26 mouse cellular contexts compared by ENCODE assay signal in the genomic region with DNA sequence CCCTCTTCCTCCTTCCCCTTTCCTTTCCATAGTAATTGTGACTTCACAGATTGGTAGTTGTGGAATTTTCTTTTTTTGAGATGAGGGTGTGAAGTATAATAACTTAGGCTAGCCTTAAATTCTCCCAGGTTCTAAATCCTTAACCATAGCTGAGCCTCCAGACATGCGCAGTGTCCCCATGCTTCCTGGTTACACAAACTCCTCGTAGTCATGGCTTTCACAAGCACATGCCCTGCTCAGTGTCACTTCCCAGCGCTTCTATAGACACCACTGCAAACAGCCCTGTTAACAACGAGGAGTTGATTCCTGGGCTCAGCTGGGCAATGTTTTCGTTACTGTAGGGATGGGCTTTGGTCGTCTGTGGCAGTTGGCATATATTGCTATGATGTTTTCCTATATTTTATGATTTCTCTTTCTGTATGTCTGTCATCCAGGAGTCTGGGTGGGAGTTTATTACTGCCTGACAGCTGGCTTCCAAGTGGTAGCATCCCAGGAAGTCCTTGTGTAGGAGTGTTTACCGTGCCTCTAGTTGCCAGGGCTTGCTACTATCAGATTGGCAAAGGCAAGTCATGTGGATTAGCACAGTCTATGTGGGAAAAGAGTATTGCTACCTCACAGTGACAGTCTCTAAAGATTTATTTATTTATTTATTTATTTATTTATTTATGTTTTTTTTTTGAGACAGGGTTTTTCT. TPM values are rescaled to one million over a fixed set of nuclear protein-coding genes. Genes with fewer than 3 reads are reported as not detected.
A peak's percentile ranks its signal among the peaks of the same experiment; 100 is the strongest.
DNase-seq lines count a peak whose midpoint lies in the region; ATAC-seq and TF ChIP-seq lines count a peak whose summit lies in the region.
"Had no signal": no experiment of that assay in that cellular context is flagged by ENCODE, and none has a peak within 500 bp of the region (broad histone marks: within the 10 kb centered on the region; RNA-seq: fewer than 3 reads in every experiment).

No protein-coding gene starts in this region.

- H3K9me3 ChIP-seq in midbrain, embryonic 11.5 days (ENCODE audit: control insufficient read depth, low read length), result no peaks in the 10 kb centered on the region
- no peaks in the 10 kb centered on the region for H3K9me3 ChIP-seq in midbrain, embryonic 16.5 days (replicated peaks; ENCODE audit: control insufficient read depth, low read length, poor library complexity, severe bottlenecking)
- H3K9me3 ChIP-seq: embryonic facial prominence, embryonic 12.5 days; forebrain, embryonic 12.5 days; hindbrain, embryonic 12.5 days; limb, embryonic 12.5 days; liver, embryonic 13.5 days; midbrain, embryonic 10.5 days; neural tube, embryonic 15.5 days had no signal

- no peak overlapping the region for H3K9ac ChIP-seq in midbrain, embryonic 11.5 days (ENCODE audit: low read length)
- no peak overlapping the region for H3K9ac ChIP-seq in midbrain, embryonic 16.5 days (ENCODE audit: low read depth, low read length)
- H3K9ac ChIP-seq: embryonic facial prominence, embryonic 12.5 days; forebrain, embryonic 12.5 days; hindbrain, embryonic 12.5 days; limb, embryonic 12.5 days; liver, embryonic 13.5 days; neural tube, embryonic 15.5 days had no signal

- no peaks in the 10 kb centered on the region for H3K27me3 ChIP-seq in midbrain, embryonic 11.5 days (ENCODE audit: control insufficient read depth, insufficient read depth, low read length)
- no peaks in the 10 kb centered on the region for H3K27me3 ChIP-seq in midbrain, embryonic 16.5 days (ENCODE audit: control insufficient read depth, insufficient read depth, low read depth, low read length)
- H3K27me3 ChIP-seq: embryonic facial prominence, embryonic 12.5 days; forebrain, embryonic 12.5 days; hindbrain, embryonic 12.5 days; limb, embryonic 12.5 days; liver, embryonic 13.5 days; neural tube, embryonic 15.5 days had no signal

- H3K36me3 ChIP-seq in midbrain, embryonic 11.5 days (ENCODE audit: control insufficient read depth, insufficient read depth, low read length), result no peaks in the 10 kb centered on the region; the same call in 1 of the 2 replicates
- H3K36me3 ChIP-seq in midbrain, embryonic 16.5 days (ENCODE audit: control insufficient read depth, insufficient read depth, low read length), result peaks cover 3% of the 10 kb centered on the region; the same call in 1 of the 2 replicates
- H3K36me3 ChIP-seq: forebrain, embryonic 12.5 days; liver, embryonic 13.5 days; neural tube, embryonic 15.5 days had no signal

- H3K4me1 ChIP-seq in midbrain, embryonic 11.5 days (ENCODE audit: control insufficient read depth, insufficient read depth, low read length), result no peaks in the 10 kb centered on the region
- no peaks in the 10 kb centered on the region for H3K4me1 ChIP-seq in midbrain, embryonic 16.5 days (ENCODE audit: control insufficient read depth, insufficient read depth, low read length)
- H3K4me1 ChIP-seq: neural tube, embryonic 15.5 days had no signal

- intact Hi-C loops in gastrocnemius, adult 2 months (cut with DNase I), result no loop called here

- WGBS in midbrain, embryonic 11.5 days, result 90% methylated on average over 7 of the region's 7 CpGs
- 88% methylated on average over 7 of the region's 7 CpGs for WGBS in midbrain, embryonic 16.5 days

- ATAC-seq in midbrain, embryonic 11.5 days (ENCODE audit: low FRiP score), result no peak
- ATAC-seq in midbrain, embryonic 16.5 days, result no peak

- DNase-seq in gastrocnemius, adult 2 months, result no peak
- no peak for DNase-seq in gastrocnemius, adult 18-20 months (ENCODE audit: low spot score)
- peak; percentile 23 for DNase-seq in layer of hippocampus, adult 11-12 months (ENCODE audit: low spot score)
- DNase-seq in layer of hippocampus, postnatal 36 days, result no peak
- peak; percentile 69 for DNase-seq in midbrain, embryonic 11.5 days (ENCODE audit: low spot score, missing footprints)
- DNase-seq in testis, postnatal 14 days (ENCODE audit: low spot score), result peak; percentile 19
- DNase-seq in spleen, postnatal 36 days (ENCODE audit: low spot score in 2 of 2), result no peak
- DNase-seq: adrenal gland, postnatal 10 days; cerebellum, adult 2 months; cerebellum, postnatal 25 days; gastrocnemius, postnatal 10 days; heart, adult 2 months; kidney, adult 2 months; kidney, postnatal 14 days; liver, embryonic 13.5 days; lung, adult 2 months; lung, postnatal 4 days; right cerebral cortex, adult 18-20 months; right cerebral cortex, postnatal 4 days had no signal

- peak overlapping the region; percentile 8; the same call in 1 of the 2 replicates for H3K27ac ChIP-seq in gastrocnemius, adult 2 months
- no peak overlapping the region for H3K27ac ChIP-seq in midbrain, embryonic 11.5 days (ENCODE audit: low read depth, low read length)
- H3K27ac ChIP-seq in midbrain, embryonic 16.5 days (ENCODE audit: low read length), result no peak overlapping the region
- H3K27ac ChIP-seq: embryonic facial prominence, embryonic 12.5 days; forebrain, embryonic 12.5 days; heart, adult 2 months; hindbrain, embryonic 12.5 days; limb, embryonic 12.5 days; liver, embryonic 13.5 days; midbrain, embryonic 10.5 days; neural tube, embryonic 15.5 days had no signal

- no peak for TF ChIP-seq CTCF in gastrocnemius, adult 2 months (IDR thresholded peaks at IDR 0.05)

- H3K4me3 ChIP-seq in gastrocnemius, adult 2 months, result no peak overlapping the region
- H3K4me3 ChIP-seq in midbrain, embryonic 11.5 days (ENCODE audit: low read depth, low read length), result no peak overlapping the region
- H3K4me3 ChIP-seq in midbrain, embryonic 16.5 days (ENCODE audit: low read depth, low read length), result no peak overlapping the region
- H3K4me3 ChIP-seq: embryonic facial prominence, embryonic 12.5 days; forebrain, embryonic 12.5 days; heart, adult 2 months; hindbrain, embryonic 12.5 days; limb, embryonic 12.5 days; liver, embryonic 13.5 days; midbrain, embryonic 10.5 days; neural tube, embryonic 15.5 days had no signal

- no peak overlapping the region for H3K4me2 ChIP-seq in midbrain, embryonic 11.5 days
- no peak overlapping the region for H3K4me2 ChIP-seq in midbrain, embryonic 16.5 days (ENCODE audit: low read length)
- H3K4me2 ChIP-seq: embryonic facial prominence, embryonic 12.5 days; forebrain, embryonic 12.5 days; hindbrain, embryonic 12.5 days; limb, embryonic 12.5 days; liver, embryonic 13.5 days; neural tube, embryonic 15.5 days had no signal

RNA-seq across cellular contexts. Expression of a gene that starts 55.5 kb away (rescaled TPM):
- 10 to 100 TPM; 34.1 to 58.6 TPM for total RNA-seq in gastrocnemius, adult 2 months (2021)
- 10 to 100 TPM; 43.7 to 52.6 TPM for total RNA-seq in gastrocnemius, adult 18-20 months (2021)
- total RNA-seq in layer of hippocampus, postnatal 36 days (2021), result 100 to 1,000 TPM; 164 to 175 TPM
- 23.1 and 24.0 TPM in 2 replicates for polyA plus RNA-seq in midbrain, embryonic 11.5 days (2014; fragmentation: Nextera tagmentation; extraction: Ambion mirVana)
- 26.3 and 28.9 TPM in 2 replicates for polyA plus RNA-seq in midbrain, embryonic 16.5 days (2015; fragmentation: Nextera tagmentation; extraction: Ambion mirVana)

Comparison
In these comparisons a context has a peak if more than half of its experiments do, and no peak if none do; other contexts are left out.
1. DNase-seq: peak in layer of hippocampus, adult 11-12 months (single experiment), midbrain, embryonic 11.5 days (single experiment) and testis, postnatal 14 days (single experiment); none in gastrocnemius, adult 2 months (single experiment), gastrocnemius, adult 18-20 months (single experiment), layer of hippocampus, postnatal 36 days (0 of 2) and spleen, postnatal 36 days (0 of 2).